Mouse (Mus musculus) megakaryocyte, embryonic 14.5 days (primary cell): ENCODE measurements around the gene Cytip.

Experiments used
- FLI1 ChIP-seq: IDR thresholded peaks from 2 replicates; pipeline ENCODE4 v1.6.1; 2012; ENCODE audit warnings: low read length, inconsistent platforms, mixed read lengths
- GATA1 ChIP-seq: IDR thresholded peaks from 3 replicates; pipeline ENCODE4 v1.6.1; 2012; ENCODE audit warnings: mixed read lengths, low read length, inconsistent platforms, borderline replicate concordance

DNA sequence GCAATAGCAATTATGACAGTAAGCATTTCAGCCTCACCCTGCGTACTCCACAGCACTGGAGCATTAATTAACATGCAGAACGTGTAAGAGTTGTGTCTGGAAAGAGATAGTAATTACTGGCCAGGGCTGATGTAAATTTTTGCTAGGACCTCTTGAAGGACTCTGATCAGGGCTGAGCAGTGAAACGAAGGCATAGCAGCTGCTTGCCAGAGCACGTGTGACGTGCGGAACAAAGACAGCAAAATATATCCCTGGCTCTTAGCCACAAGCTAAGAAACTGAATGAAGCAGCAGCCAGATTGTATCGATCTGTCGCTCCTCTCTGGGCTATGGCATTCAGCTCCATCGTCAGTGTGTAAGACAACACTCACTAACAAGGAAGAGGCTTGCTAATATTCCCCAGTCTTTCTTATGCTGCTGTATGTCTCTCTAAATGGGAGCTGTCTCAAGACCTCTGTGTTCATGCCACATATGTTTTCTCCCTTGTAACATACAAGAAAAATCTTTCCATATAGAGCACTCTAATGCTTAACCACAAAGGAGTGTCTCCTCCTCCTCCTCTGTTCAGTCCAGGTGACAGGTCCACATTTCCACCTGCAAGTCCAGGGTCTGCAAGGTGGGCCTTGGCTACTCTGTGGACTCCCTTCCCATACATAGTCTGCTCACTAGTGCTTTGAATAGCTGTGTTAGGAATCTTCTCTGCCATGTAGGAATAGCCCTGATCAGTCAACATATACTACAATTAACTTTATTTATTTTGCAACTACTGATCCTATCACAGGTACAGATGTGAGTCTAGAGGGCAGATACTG, 20.7 kb downstream of the Cytip start:
- TF ChIP-seq GATA1 (no peak), FLI1 (no peak)
